Mouse (Mus musculus): ENCODE measurements at regions not wholly inside any gene's neighbourhood (a gene's known extent, or its start where the extent isn't known, plus 50 kb on each side); places are given as distances from the start of the nearest gene placed in this dataset.

- Histone ChIP-seq H3K9me3 (replicated peaks) (no peaks in the 10 kb centered on the region), H3K27me3 (no peaks in the 10 kb centered on the region), H3K4me3 (no peak overlapping the region), H3K27ac (no peak overlapping the region), H3K4me1 (peaks cover 2% of the 10 kb centered on the region; the same call in 1 of the 2 replicates), H3K9ac (no peak overlapping the region), H3K36me3 (no peaks in the 10 kb centered on the region), H3K4me2 (replicated peaks) (no peak overlapping the region)
- WGBS, result 86% methylated on average over 5 of the region's 5 CpGs
- ATAC-seq (ENCODE audit: low FRiP score), result no peak
Measured at GRCm38 (mm10) chr14:76753734-76754133, 197.0 kb upstream of the Serp2 start.

GRCm38 (mm10) chr14:76749178-76749577, 192.5 kb upstream of the Serp2 start:
- Histone ChIP-seq H3K27me3 (no peaks in the 10 kb centered on the region), H3K9ac (no peak overlapping the region), H3K27ac (no peak overlapping the region), H3K9me3 (replicated peaks) (no peaks in the 10 kb centered on the region), H3K4me1 (peaks cover 2% of the 10 kb centered on the region; the same call in 1 of the 2 replicates), H3K4me3 (no peak overlapping the region), H3K4me2 (replicated peaks) (no peak overlapping the region), H3K36me3 (no peaks in the 10 kb centered on the region)
- ATAC-seq (ENCODE audit: low FRiP score), result no peak
- WGBS, result 93% methylated on average over 7 of the region's 7 CpGs

GRCm38 (mm10) chr14:76748711-76749110, 192.0 kb upstream of the Serp2 start:
- H3K27ac ChIP-seq, result no peak overlapping the region
- no peaks in the 10 kb centered on the region for H3K36me3 ChIP-seq
- ATAC-seq (ENCODE audit: low FRiP score), result no peak
- H3K4me2 ChIP-seq (replicated peaks), result no peak overlapping the region
- H3K27me3 ChIP-seq, result no peaks in the 10 kb centered on the region
- 95% methylated on average over 2 of the region's 2 CpGs for WGBS
- no peak overlapping the region for H3K4me3 ChIP-seq
- peaks cover 2% of the 10 kb centered on the region; the same call in 1 of the 2 replicates for H3K4me1 ChIP-seq
- no peaks in the 10 kb centered on the region for H3K9me3 ChIP-seq (replicated peaks)
- no peak overlapping the region for H3K9ac ChIP-seq

- Histone ChIP-seq H3K4me2 (replicated peaks) (no peak overlapping the region), H3K27me3 (no peaks in the 10 kb centered on the region), H3K9ac (no peak overlapping the region), H3K4me1 (peaks cover 2% of the 10 kb centered on the region; the same call in 1 of the 2 replicates), H3K9me3 (replicated peaks) (no peaks in the 10 kb centered on the region), H3K4me3 (no peak overlapping the region), H3K27ac (no peak overlapping the region), H3K36me3 (no peaks in the 10 kb centered on the region)
- 93% methylated on average over 5 of the region's 5 CpGs for WGBS
- ATAC-seq (ENCODE audit: low FRiP score), result no peak
Measured at GRCm38 (mm10) chr14:76747814-76748213, 191.1 kb upstream of the Serp2 start.

- no peak for ATAC-seq (ENCODE audit: low FRiP score)
- 88% methylated on average over 10 of the region's 10 CpGs for WGBS
Measured at GRCm38 (mm10) chr14:76746282-76746681, 189.6 kb upstream of the Serp2 start.

GRCm38 (mm10) chr14:76744674-76745433, 188.2 kb upstream of the Serp2 start:
- Histone ChIP-seq H3K27me3 (no peaks in the 10 kb centered on the region), H3K9me3 (replicated peaks) (no peaks in the 10 kb centered on the region), H3K4me1 (no peaks in the 10 kb centered on the region), H3K9ac (no peak overlapping the region), H3K27ac (no peak overlapping the region), H3K4me2 (replicated peaks) (no peak overlapping the region), H3K4me3 (no peak overlapping the region), H3K36me3 (no peaks in the 10 kb centered on the region)
- no peak for ATAC-seq (ENCODE audit: low FRiP score)
- 70% methylated on average over 23 of the region's 23 CpGs for WGBS

More at GRCm38 (mm10) chr14:76746282-76746681, 189.6 kb upstream of the Serp2 start:
- no peak overlapping the region for H3K4me3 ChIP-seq
- no peaks in the 10 kb centered on the region for H3K36me3 ChIP-seq
- peaks cover 2% of the 10 kb centered on the region; the same call in 1 of the 2 replicates for H3K4me1 ChIP-seq
- no peak overlapping the region for H3K4me2 ChIP-seq (replicated peaks)
- no peak overlapping the region for H3K27ac ChIP-seq
- no peak overlapping the region for H3K9ac ChIP-seq
- no peaks in the 10 kb centered on the region for H3K27me3 ChIP-seq
- no peaks in the 10 kb centered on the region for H3K9me3 ChIP-seq (replicated peaks)

- Histone ChIP-seq H3K27me3 (no peaks in the 10 kb centered on the region), H3K27ac (no peak overlapping the region), H3K36me3 (no peaks in the 10 kb centered on the region), H3K4me2 (replicated peaks) (no peak overlapping the region), H3K4me1 (no peaks in the 10 kb centered on the region), H3K9me3 (replicated peaks) (no peaks in the 10 kb centered on the region), H3K9ac (no peak overlapping the region), H3K4me3 (no peak overlapping the region)
- 79% methylated on average over 5 of the region's 5 CpGs for WGBS
- ATAC-seq (ENCODE audit: low FRiP score), result no peak
Measured at GRCm38 (mm10) chr14:76742297-76742696, 185.6 kb upstream of the Serp2 start.

GRCm38 (mm10) chr14:76739836-76740597, 183.3 kb upstream of the Serp2 start:
- no peaks in the 10 kb centered on the region for H3K27me3 ChIP-seq
- H3K27ac ChIP-seq, result no peak overlapping the region
- 0 out of 2 replicates have a peak overlapping the region, but pooled peaks have one; percentile 11 for H3K4me2 ChIP-seq (replicated peaks)
- H3K4me1 ChIP-seq, result peaks cover 3% of the 10 kb centered on the region
- ATAC-seq (ENCODE audit: low FRiP score), result peak; percentile 54
- H3K9ac ChIP-seq, result no peak overlapping the region
- no peaks in the 10 kb centered on the region for H3K9me3 ChIP-seq (replicated peaks)
- WGBS, result 54% methylated on average over 25 of the region's 25 CpGs
- no peak overlapping the region for H3K4me3 ChIP-seq
- H3K36me3 ChIP-seq, result no peaks in the 10 kb centered on the region

GRCm38 (mm10) chr14:76735997-76736396, 179.3 kb upstream of the Serp2 start:
- no peak for ATAC-seq (ENCODE audit: low FRiP score)
- peaks cover 8% of the 10 kb centered on the region for H3K4me1 ChIP-seq
- H3K9ac ChIP-seq, result no peak overlapping the region
- no peak overlapping the region for H3K4me3 ChIP-seq
- H3K9me3 ChIP-seq (replicated peaks), result no peaks in the 10 kb centered on the region
- no peaks in the 10 kb centered on the region for H3K27me3 ChIP-seq
- 86% methylated on average over 5 of the region's 5 CpGs for WGBS
- H3K36me3 ChIP-seq, result no peaks in the 10 kb centered on the region
- no peak overlapping the region for H3K4me2 ChIP-seq (replicated peaks)
- no peak overlapping the region for H3K27ac ChIP-seq

- no peaks in the 10 kb centered on the region for H3K9me3 ChIP-seq (replicated peaks)
- no peak for ATAC-seq (ENCODE audit: low FRiP score)
- no peak overlapping the region for H3K27ac ChIP-seq
- H3K9ac ChIP-seq, result no peak overlapping the region
- H3K27me3 ChIP-seq, result no peaks in the 10 kb centered on the region
- WGBS, result 37% methylated on average over 4 of the region's 4 CpGs
- no peaks in the 10 kb centered on the region for H3K36me3 ChIP-seq
- no peak overlapping the region for H3K4me3 ChIP-seq
- no peak overlapping the region for H3K4me2 ChIP-seq (replicated peaks)
- peaks cover 8% of the 10 kb centered on the region for H3K4me1 ChIP-seq
Measured at GRCm38 (mm10) chr14:76735107-76735506, 178.4 kb upstream of the Serp2 start.

GRCm38 (mm10) chr14:76733258-76733823, 176.7 kb upstream of the Serp2 start:
- Histone ChIP-seq H3K9ac (no peak overlapping the region), H3K4me3 (no peak overlapping the region), H3K4me1 (peaks cover 8% of the 10 kb centered on the region), H3K36me3 (no peaks in the 10 kb centered on the region), H3K9me3 (replicated peaks) (no peaks in the 10 kb centered on the region), H3K27me3 (no peaks in the 10 kb centered on the region), H3K4me2 (replicated peaks) (no peak overlapping the region), H3K27ac (no peak overlapping the region)
- WGBS, result 92% methylated on average over 8 of the region's 8 CpGs
- ATAC-seq (ENCODE audit: low FRiP score), result no peak
